Mouse (Mus musculus) heart, embryonic 12.5 days (tissue): ENCODE measurements around the gene Frem1. TPM values are rescaled to one million over a fixed set of nuclear protein-coding genes. Genes with fewer than 3 reads are reported as not detected.

Experiments
- ATAC-seq: fragments of 200-750 bp; cut with Nextera tagmentation; 2 replicates; pipeline ENCODE4 v1.8.0; 2017; ENCODE audit warnings: moderate TSS enrichment, moderate library complexity; ENCODE audit not compliant: insufficient number of reproducible peaks, low FRiP score
- H3K27ac ChIP-seq: fragments of 300-500 bp; sonication (generic); 2 replicates; pipeline ENCODE4 v1.5.1; 2016; ENCODE audit warnings: mild to moderate bottlenecking, moderate library complexity; ENCODE audit not compliant: poor library complexity, severe bottlenecking
- H3K27me3 ChIP-seq: fragments of 300-500 bp; sonication (generic); replicated peaks from 2 replicates; pipeline ENCODE4 v1.6.1; 2016; ENCODE audit warnings: mild to moderate bottlenecking, moderate library complexity
- H3K36me3 ChIP-seq: fragments of 300-500 bp; sonication (generic); 2 replicates; pipeline ENCODE4 v1.6.1; 2016; ENCODE audit warnings: mild to moderate bottlenecking, moderate library complexity
- H3K4me1 ChIP-seq: fragments of 300-500 bp; sonication (generic); replicated peaks from 2 replicates; pipeline ENCODE4 v1.6.1; 2016; ENCODE audit warnings: mild to moderate bottlenecking
- H3K4me2 ChIP-seq: fragments of 300-500 bp; sonication (generic); 2 replicates; pipeline ENCODE4 v1.6.1; 2016; ENCODE audit warnings: mild to moderate bottlenecking, moderate library complexity
- H3K4me3 ChIP-seq: fragments of 300-500 bp; sonication (generic); 2 replicates; pipeline ENCODE4 v1.5.1; 2016; ENCODE audit warnings: mild to moderate bottlenecking
- H3K9ac ChIP-seq: fragments of 300-500 bp; sonication (generic); 2 replicates; pipeline ENCODE4 v1.6.1; 2016; ENCODE audit warnings: mild to moderate bottlenecking, moderate library complexity
- H3K9me3 ChIP-seq: fragments of 300-500 bp; sonication (generic); replicated peaks from 2 replicates; pipeline ENCODE4 v1.6.1; 2016; ENCODE audit warnings: mild to moderate bottlenecking, moderate library complexity
- WGBS: fragments of 180-500 bp; shearing (Covaris S2); methylation state at CpG from one replicate; pipeline ENCODE4 v1.1.7; 2016; 5-methylcytosine and 5-hydroxymethylcytosine counted together
- polyA plus RNA-seq: library from polyadenylated mRNA; unstranded; fragments of >200 nt; fragmentation: Nextera tagmentation; extraction: Ambion mirVana; gene quantifications from 2 replicates; pipeline ENCODE4 v1.2.1, GENCODE M21; 2016

The Frem1 gene
- polyA plus RNA-seq, 1 experiment from 2014 or later, result 8.3 TPM

- 0 out of 2 replicates have a peak, but pooled peaks cover 4% of the 10 kb centered on the region for H3K4me1 ChIP-seq
- no peaks in the 10 kb centered on the region for H3K27me3 ChIP-seq
- H3K9me3 ChIP-seq, result no peaks in the 10 kb centered on the region
- H3K36me3 ChIP-seq, result peaks cover 2% of the 10 kb centered on the region; the same call in 1 of the 2 replicates
- ATAC-seq, result no peak
- no peak overlapping the region for H3K4me2 ChIP-seq
- WGBS, result 82% methylated on average over 6 of the region's 6 CpGs
- no peak overlapping the region for H3K4me3 ChIP-seq
- no peak overlapping the region for H3K27ac ChIP-seq
- H3K9ac ChIP-seq, result no peak overlapping the region
Measured at GRCm38 (mm10) chr4:83030097-83030496, 22.0 kb downstream of the Frem1 start.

DNA sequence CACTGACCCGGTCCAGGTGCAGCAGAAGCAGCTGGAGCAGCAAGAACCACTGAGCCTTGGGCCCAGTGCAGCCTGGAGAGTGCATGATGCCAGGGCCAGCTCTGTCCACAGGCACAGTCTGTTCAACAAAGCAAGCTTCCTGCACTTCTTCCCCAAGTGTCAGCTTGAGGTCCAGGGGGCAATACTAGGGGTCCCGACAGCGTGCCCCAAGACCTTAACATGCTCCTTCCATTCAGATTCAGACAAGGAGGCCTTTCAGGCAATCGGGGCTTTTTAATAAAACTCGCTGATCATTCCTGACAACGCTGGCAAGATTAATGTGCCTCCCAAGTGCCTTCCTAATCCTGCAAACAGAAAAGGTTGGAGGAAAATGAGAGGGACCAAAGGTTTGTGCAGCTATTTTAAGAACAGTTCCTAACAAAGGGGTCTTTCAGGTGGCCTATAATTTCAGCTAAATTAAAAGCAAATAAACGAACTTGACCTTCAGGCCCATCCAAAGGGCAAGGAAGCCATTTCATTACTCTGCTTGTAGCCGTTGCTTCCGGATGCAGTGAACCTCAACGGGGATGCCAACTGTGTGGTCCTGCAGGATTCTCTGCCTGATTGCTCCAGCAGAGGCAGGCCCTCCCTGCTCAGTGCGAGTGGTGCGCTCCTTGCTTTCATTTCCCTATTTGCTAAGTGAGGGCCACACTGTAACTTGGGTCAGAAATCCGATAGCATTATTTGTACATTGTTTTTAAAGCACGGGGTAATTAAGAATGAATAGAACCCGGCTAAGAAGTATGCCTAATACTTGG, 31.2 kb downstream of the Frem1 start:
- Histone ChIP-seq H3K27me3 (no peaks in the 10 kb centered on the region), H3K9ac (no peak overlapping the region), H3K4me1 (no peaks in the 10 kb centered on the region), H3K4me3 (no peak overlapping the region), H3K27ac (no peak overlapping the region), H3K36me3 (0 out of 2 replicates have a peak, but pooled peaks cover 3% of the 10 kb centered on the region), H3K9me3 (no peaks in the 10 kb centered on the region), H3K4me2 (no peak overlapping the region)
- 76% methylated on average over 15 of the region's 15 CpGs for WGBS
- ATAC-seq, result no peak

GRCm38 (mm10) chr4:83018111-83019105, 33.7 kb downstream of the Frem1 start:
- Histone ChIP-seq H3K36me3 (peaks cover 10% of the 10 kb centered on the region; the same call in 1 of the 2 replicates), H3K4me3 (no peak overlapping the region), H3K9ac (no peak overlapping the region), H3K4me2 (no peak overlapping the region), H3K27me3 (no peaks in the 10 kb centered on the region), H3K9me3 (no peaks in the 10 kb centered on the region), H3K4me1 (peaks cover 4% of the 10 kb centered on the region; the same call in 1 of the 2 replicates), H3K27ac (no peak overlapping the region)
- 74% methylated on average over 8 of the region's 8 CpGs for WGBS
- ATAC-seq, result no peak

- Histone ChIP-seq H3K9ac (no peak overlapping the region), H3K9me3 (no peaks in the 10 kb centered on the region), H3K27me3 (no peaks in the 10 kb centered on the region), H3K4me3 (no peak overlapping the region), H3K4me1 (peaks cover 4% of the 10 kb centered on the region; the same call in 1 of the 2 replicates), H3K27ac (no peak overlapping the region), H3K36me3 (peaks cover 22% of the 10 kb centered on the region), H3K4me2 (no peak overlapping the region)
- ATAC-seq, result no peak
- 72% methylated on average over 2 of the region's 2 CpGs for WGBS
Measured at GRCm38 (mm10) chr4:83014538-83014937, 37.6 kb downstream of the Frem1 start.

- H3K4me3 ChIP-seq, result no peak overlapping the region
- H3K36me3 ChIP-seq, result peaks cover 30% of the 10 kb centered on the region
- no peaks in the 10 kb centered on the region for H3K4me1 ChIP-seq
- no peak overlapping the region for H3K27ac ChIP-seq
- no peak overlapping the region for H3K4me2 ChIP-seq
- no peak overlapping the region for H3K9ac ChIP-seq
- H3K27me3 ChIP-seq, result no peaks in the 10 kb centered on the region
- ATAC-seq, result no peak
- no peaks in the 10 kb centered on the region for H3K9me3 ChIP-seq
- 81% methylated on average over 5 of the region's 5 CpGs for WGBS
Measured at GRCm38 (mm10) chr4:83004086-83004485, 48.1 kb downstream of the Frem1 start.

DNA sequence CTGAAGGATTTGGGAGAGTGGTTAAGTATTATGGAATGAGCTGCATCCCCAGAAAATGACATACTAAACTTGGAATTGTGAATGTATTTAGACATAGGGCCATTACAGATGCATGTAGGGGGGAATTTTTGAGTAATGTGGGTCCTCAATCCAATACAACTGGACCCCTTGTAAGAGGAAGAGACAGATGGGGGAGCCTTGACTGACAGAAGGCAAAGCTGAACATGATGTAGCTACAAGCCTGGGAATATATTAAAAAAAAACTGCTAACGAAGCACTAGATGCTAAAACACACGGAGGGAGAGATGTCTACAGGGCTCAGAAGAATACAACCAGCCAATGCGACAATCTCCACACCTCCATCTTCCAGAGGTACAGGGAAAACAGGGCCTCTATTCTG, 60.1 kb downstream of the Frem1 start:
- no peak for ATAC-seq
- no peak overlapping the region for H3K27ac ChIP-seq
- H3K4me2 ChIP-seq, result no peak overlapping the region
- no peaks in the 10 kb centered on the region for H3K4me1 ChIP-seq
- no peak overlapping the region for H3K9ac ChIP-seq
- no peaks in the 10 kb centered on the region for H3K27me3 ChIP-seq
- 0 out of 2 replicates have a peak, but pooled peaks cover 3% of the 10 kb centered on the region for H3K36me3 ChIP-seq
- no peaks in the 10 kb centered on the region for H3K9me3 ChIP-seq
- WGBS, result 89% methylated on average over 3 of the region's 3 CpGs
- no peak overlapping the region for H3K4me3 ChIP-seq

GRCm38 (mm10) chr4:82990973-82991695, 61.0 kb downstream of the Frem1 start:
- Histone ChIP-seq H3K9me3 (no peaks in the 10 kb centered on the region), H3K36me3 (peaks cover 10% of the 10 kb centered on the region; the same call in 1 of the 2 replicates), H3K4me1 (no peaks in the 10 kb centered on the region), H3K27me3 (no peaks in the 10 kb centered on the region), H3K27ac (no peak overlapping the region), H3K4me3 (no peak overlapping the region), H3K4me2 (no peak overlapping the region), H3K9ac (no peak overlapping the region)
- WGBS, result 68% methylated on average over 7 of the region's 7 CpGs
- no peak for ATAC-seq

DNA sequence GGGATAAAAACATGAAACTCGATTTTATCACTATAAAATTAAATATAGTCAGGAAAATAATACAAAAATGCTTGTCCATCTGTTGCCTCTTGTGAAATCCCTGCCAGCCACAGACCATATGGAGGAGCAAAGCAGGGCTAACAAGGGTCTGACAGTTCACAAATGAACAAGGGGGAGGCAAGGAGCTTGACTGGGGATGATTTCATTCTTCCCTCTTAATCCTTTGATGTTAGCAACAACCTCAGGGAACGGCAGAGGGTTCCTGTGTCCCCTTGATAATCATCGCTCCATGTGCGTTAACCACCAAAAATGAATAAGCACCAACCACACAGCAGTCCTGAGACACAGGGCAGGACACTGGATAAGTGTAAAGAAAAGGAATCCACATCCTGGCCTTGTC, 79.8 kb downstream of the Frem1 start:
- ATAC-seq, result no peak
- Histone ChIP-seq H3K4me3 (no peak overlapping the region), H3K4me2 (no peak overlapping the region), H3K27me3 (no peaks in the 10 kb centered on the region), H3K36me3 (peaks cover 19% of the 10 kb centered on the region), H3K9ac (no peak overlapping the region), H3K4me1 (no peaks in the 10 kb centered on the region), H3K27ac (no peak overlapping the region), H3K9me3 (no peaks in the 10 kb centered on the region)
- WGBS, result 62% methylated on average over 4 of the region's 4 CpGs

DNA sequence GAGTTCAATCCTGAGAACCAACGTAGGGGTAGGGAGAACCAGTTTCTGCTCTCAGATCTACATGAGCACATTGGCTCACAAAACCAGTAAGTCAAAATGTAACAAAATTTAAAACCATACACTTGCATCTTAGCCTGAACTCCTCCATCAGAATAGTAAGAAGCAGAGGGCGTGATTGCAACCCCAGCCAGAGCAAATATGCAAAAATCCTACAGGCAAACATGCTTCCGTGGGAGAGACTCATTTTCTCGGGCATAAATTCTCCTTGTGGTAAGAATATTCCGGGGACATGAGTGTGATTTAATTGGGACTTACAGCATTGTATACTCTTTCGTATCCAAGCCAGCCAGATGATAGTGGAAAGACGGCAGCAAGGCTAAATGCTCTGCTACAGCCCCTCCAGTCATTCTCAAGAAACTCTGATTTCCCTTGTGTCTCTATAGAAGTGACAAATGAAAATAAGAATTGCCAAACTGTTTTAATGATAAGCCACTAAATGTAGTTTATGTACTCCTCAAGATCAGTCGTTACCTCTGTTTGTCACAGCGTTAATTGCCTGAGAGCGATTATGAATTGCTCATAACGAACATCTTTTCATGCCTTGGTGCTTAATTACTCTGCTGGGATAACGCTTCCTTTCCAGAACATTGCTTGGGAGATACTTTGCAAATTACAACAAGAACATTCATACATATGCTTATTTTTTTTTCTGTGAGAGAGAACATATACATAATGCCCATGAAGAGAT, 81.1 kb downstream of the Frem1 start:
- H3K27ac ChIP-seq, result no peak overlapping the region
- H3K9me3 ChIP-seq, result no peaks in the 10 kb centered on the region
- no peak overlapping the region for H3K4me3 ChIP-seq
- ATAC-seq, result no peak
- H3K9ac ChIP-seq, result no peak overlapping the region
- peaks cover 25% of the 10 kb centered on the region for H3K36me3 ChIP-seq
- H3K4me2 ChIP-seq, result no peak overlapping the region
- H3K27me3 ChIP-seq, result no peaks in the 10 kb centered on the region
- 85% methylated on average over 12 of the region's 12 CpGs for WGBS
- H3K4me1 ChIP-seq, result no peaks in the 10 kb centered on the region

DNA sequence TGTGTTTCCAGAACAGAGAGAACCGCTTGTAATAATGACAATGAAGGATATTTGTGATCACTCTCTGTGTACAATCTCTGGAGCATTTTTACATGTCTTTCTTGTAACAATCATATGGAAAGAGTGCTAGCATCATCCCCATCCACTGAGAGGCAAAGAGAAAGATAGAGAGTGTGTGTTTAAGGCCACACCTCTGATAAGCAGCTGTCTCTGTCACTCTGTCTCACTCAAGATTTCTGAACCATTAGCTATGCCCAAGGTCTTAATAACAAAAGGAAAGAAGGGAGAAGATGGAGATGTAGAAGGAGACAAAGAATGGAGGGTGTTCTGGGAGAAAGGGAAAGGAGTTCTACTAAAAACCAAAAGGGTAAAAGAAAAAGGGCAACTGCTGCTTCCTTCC, 91.1 kb downstream of the Frem1 start:
- no peak for ATAC-seq
- Histone ChIP-seq H3K4me3 (no peak overlapping the region), H3K4me2 (no peak overlapping the region), H3K9me3 (no peaks in the 10 kb centered on the region), H3K9ac (no peak overlapping the region), H3K27ac (no peak overlapping the region), H3K27me3 (no peaks in the 10 kb centered on the region), H3K36me3 (peaks cover 26% of the 10 kb centered on the region), H3K4me1 (no peaks in the 10 kb centered on the region)
- 82% methylated on average over 1 of the region's 1 CpGs for WGBS
